Mouse (Mus musculus): Measurements from ENCODE around the gene Acox1. TPM values are rescaled to one million over a fixed set of nuclear protein-coding genes. Genes with fewer than 3 reads are reported as not detected.

Gene Acox1
- 67.8 and 73.1 TPM in 2 replicates for polyA plus RNA-seq (2015; fragmentation: Nextera tagmentation; extraction: Ambion mirVana)

GRCm38 (mm10) chr11:116198639-116199531 lies at the start of gene Acox1, which contains the start of gene Ten1:
Gene Acox1 (minus strand): TSS chr11:116199045.
Gene Ten1 (plus strand): TSS chr11:116198855.
- Histone ChIP-seq H3K36me3 (ENCODE audit: control insufficient read depth, insufficient read depth, low read length) (no peaks in the 10 kb centered on the region; the same call in 1 of the 2 replicates), H3K4me2 (ENCODE audit: low read length) (peak within 1 kb of the TSS; percentile 70), H3K9ac (ENCODE audit: low read depth, low read length) (peak within 1 kb of the TSS; percentile 83), H3K27me3 (replicated peaks; ENCODE audit: control insufficient read depth, insufficient read depth, low read length) (no peaks in the 10 kb centered on the region), H3K4me3 (ENCODE audit: low read length) (peak within 1 kb of the TSS; percentile 65), H3K9me3 (ENCODE audit: control insufficient read depth, low read length) (no peaks in the 10 kb centered on the region), H3K4me1 (ENCODE audit: control insufficient read depth, insufficient read depth, low read depth, low read length) (peaks cover 14% of the 10 kb centered on the region), H3K27ac (ENCODE audit: low read depth, low read length) (peak within 1 kb of the TSS; percentile 95)
- under 1% methylated on average over 52 of the region's 62 CpGs for WGBS
- peak; percentile 98 for ATAC-seq

GRCm38 (mm10) chr11:116247502-116248222 lies 48.8 kb upstream of the Acox1 start:
- Histone ChIP-seq H3K36me3 (ENCODE audit: control insufficient read depth, insufficient read depth, low read length) (peaks cover 72% of the 10 kb centered on the region), H3K9me3 (ENCODE audit: control insufficient read depth, low read length) (no peaks in the 10 kb centered on the region), H3K27me3 (replicated peaks; ENCODE audit: control insufficient read depth, insufficient read depth, low read length) (no peaks in the 10 kb centered on the region), H3K4me2 (ENCODE audit: low read length) (no peak overlapping the region), H3K27ac (ENCODE audit: low read depth, low read length) (no peak overlapping the region), H3K4me3 (ENCODE audit: low read length) (no peak overlapping the region), H3K9ac (ENCODE audit: low read depth, low read length) (no peak overlapping the region), H3K4me1 (ENCODE audit: control insufficient read depth, insufficient read depth, low read depth, low read length) (no peaks in the 10 kb centered on the region)
- no peak for ATAC-seq
- 86% methylated on average over 14 of the region's 14 CpGs for WGBS

GRCm38 (mm10) chr11:116245616-116246015 lies 46.8 kb upstream of the Acox1 start:
- no peaks in the 10 kb centered on the region for H3K4me1 ChIP-seq (ENCODE audit: control insufficient read depth, insufficient read depth, low read depth, low read length)
- no peak for ATAC-seq
- no peak overlapping the region for H3K4me2 ChIP-seq (ENCODE audit: low read length)
- H3K4me3 ChIP-seq (ENCODE audit: low read length), result no peak overlapping the region
- H3K27me3 ChIP-seq (replicated peaks; ENCODE audit: control insufficient read depth, insufficient read depth, low read length), result no peaks in the 10 kb centered on the region
- no peak overlapping the region for H3K27ac ChIP-seq (ENCODE audit: low read depth, low read length)
- H3K36me3 ChIP-seq (ENCODE audit: control insufficient read depth, insufficient read depth, low read length), result peaks cover 58% of the 10 kb centered on the region
- no peak overlapping the region for H3K9ac ChIP-seq (ENCODE audit: low read depth, low read length)
- 76% methylated on average over 6 of the region's 6 CpGs for WGBS
- no peaks in the 10 kb centered on the region for H3K9me3 ChIP-seq (ENCODE audit: control insufficient read depth, low read length)

GRCm38 (mm10) chr11:116244580-116244979 lies 45.7 kb upstream of the Acox1 start:
- peaks cover 48% of the 10 kb centered on the region for H3K36me3 ChIP-seq (ENCODE audit: control insufficient read depth, insufficient read depth, low read length)
- 91% methylated on average over 8 of the region's 8 CpGs for WGBS

GRCm38 (mm10) chr11:116241744-116242235 lies 42.9 kb upstream of the Acox1 start:
- Histone ChIP-seq H3K4me2 (ENCODE audit: low read length) (no peak overlapping the region), H3K36me3 (ENCODE audit: control insufficient read depth, insufficient read depth, low read length) (peaks cover 26% of the 10 kb centered on the region), H3K27ac (ENCODE audit: low read depth, low read length) (no peak overlapping the region), H3K9me3 (ENCODE audit: control insufficient read depth, low read length) (no peaks in the 10 kb centered on the region), H3K9ac (ENCODE audit: low read depth, low read length) (no peak overlapping the region), H3K4me3 (ENCODE audit: low read length) (no peak overlapping the region), H3K4me1 (ENCODE audit: control insufficient read depth, insufficient read depth, low read depth, low read length) (no peaks in the 10 kb centered on the region), H3K27me3 (replicated peaks; ENCODE audit: control insufficient read depth, insufficient read depth, low read length) (peaks cover 11% of the 10 kb centered on the region)
- WGBS, result 39% methylated on average over 12 of the region's 12 CpGs
- no peak for ATAC-seq

More at GRCm38 (mm10) chr11:116244580-116244979, 45.7 kb upstream of the Acox1 start:
- Histone ChIP-seq H3K9ac (ENCODE audit: low read depth, low read length) (no peak overlapping the region), H3K4me2 (ENCODE audit: low read length) (no peak overlapping the region), H3K27ac (ENCODE audit: low read depth, low read length) (no peak overlapping the region), H3K4me3 (ENCODE audit: low read length) (no peak overlapping the region), H3K4me1 (ENCODE audit: control insufficient read depth, insufficient read depth, low read depth, low read length) (no peaks in the 10 kb centered on the region), H3K27me3 (replicated peaks; ENCODE audit: control insufficient read depth, insufficient read depth, low read length) (no peaks in the 10 kb centered on the region), H3K9me3 (ENCODE audit: control insufficient read depth, low read length) (no peaks in the 10 kb centered on the region)
- no peak for ATAC-seq

GRCm38 (mm10) chr11:116239797-116240196 lies 41.0 kb upstream of the Acox1 start:
- no peak overlapping the region for H3K4me3 ChIP-seq (ENCODE audit: low read length)
- H3K9me3 ChIP-seq (ENCODE audit: control insufficient read depth, low read length), result no peaks in the 10 kb centered on the region
- no peak for ATAC-seq
- H3K27ac ChIP-seq (ENCODE audit: low read depth, low read length), result no peak overlapping the region
- 14% methylated on average over 7 of the region's 7 CpGs for WGBS
- no peak overlapping the region for H3K9ac ChIP-seq (ENCODE audit: low read depth, low read length)
- no peaks in the 10 kb centered on the region for H3K4me1 ChIP-seq (ENCODE audit: control insufficient read depth, insufficient read depth, low read depth, low read length)
- no peak overlapping the region for H3K4me2 ChIP-seq (ENCODE audit: low read length)
- peaks cover 7% of the 10 kb centered on the region for H3K36me3 ChIP-seq (ENCODE audit: control insufficient read depth, insufficient read depth, low read length)
- peaks cover 11% of the 10 kb centered on the region for H3K27me3 ChIP-seq (replicated peaks; ENCODE audit: control insufficient read depth, insufficient read depth, low read length)

GRCm38 (mm10) chr11:116237742-116238395 lies 39.0 kb upstream of the Acox1 start, which contains the start of gene Evpl:
Gene Evpl (minus strand): TSS chr11:116238077.
- H3K9me3 ChIP-seq (ENCODE audit: control insufficient read depth, low read length), result no peaks in the 10 kb centered on the region
- no peaks in the 10 kb centered on the region for H3K36me3 ChIP-seq (ENCODE audit: control insufficient read depth, insufficient read depth, low read length)
- peaks cover 15% of the 10 kb centered on the region for H3K27me3 ChIP-seq (replicated peaks; ENCODE audit: control insufficient read depth, insufficient read depth, low read length)
- H3K4me2 ChIP-seq (ENCODE audit: low read length), result 0 out of 2 replicates have a peak within 1 kb of the TSS, but pooled peaks have one; percentile 17
- H3K9ac ChIP-seq (ENCODE audit: low read depth, low read length), result peak within 1 kb of the TSS; percentile 27; the same call in 1 of the 2 replicates
- H3K4me1 ChIP-seq (ENCODE audit: control insufficient read depth, insufficient read depth, low read depth, low read length), result no peaks in the 10 kb centered on the region
- WGBS, result 14% methylated on average over 22 of the region's 31 CpGs
- no peak within 1 kb of the TSS for H3K27ac ChIP-seq (ENCODE audit: low read depth, low read length)
- no peak; the same call in 1 of the 2 replicates for ATAC-seq
- H3K4me3 ChIP-seq (ENCODE audit: low read length), result no peak within 1 kb of the TSS

GRCm38 (mm10) chr11:116234901-116235300 lies 36.1 kb upstream of the Acox1 start:
- no peaks in the 10 kb centered on the region for H3K4me1 ChIP-seq (ENCODE audit: control insufficient read depth, insufficient read depth, low read depth, low read length)
- H3K27me3 ChIP-seq (replicated peaks; ENCODE audit: control insufficient read depth, insufficient read depth, low read length), result peaks cover 15% of the 10 kb centered on the region
- H3K4me3 ChIP-seq (ENCODE audit: low read length), result no peak overlapping the region
- no peak for ATAC-seq
- H3K4me2 ChIP-seq (ENCODE audit: low read length), result no peak overlapping the region
- no peak overlapping the region for H3K9ac ChIP-seq (ENCODE audit: low read depth, low read length)
- 89% methylated on average over 8 of the region's 8 CpGs for WGBS
- no peaks in the 10 kb centered on the region for H3K36me3 ChIP-seq (ENCODE audit: control insufficient read depth, insufficient read depth, low read length)
- no peaks in the 10 kb centered on the region for H3K9me3 ChIP-seq (ENCODE audit: control insufficient read depth, low read length)
- no peak overlapping the region for H3K27ac ChIP-seq (ENCODE audit: low read depth, low read length)
